9 mouse cellular contexts compared by ENCODE assay signal in the genomic region with DNA sequence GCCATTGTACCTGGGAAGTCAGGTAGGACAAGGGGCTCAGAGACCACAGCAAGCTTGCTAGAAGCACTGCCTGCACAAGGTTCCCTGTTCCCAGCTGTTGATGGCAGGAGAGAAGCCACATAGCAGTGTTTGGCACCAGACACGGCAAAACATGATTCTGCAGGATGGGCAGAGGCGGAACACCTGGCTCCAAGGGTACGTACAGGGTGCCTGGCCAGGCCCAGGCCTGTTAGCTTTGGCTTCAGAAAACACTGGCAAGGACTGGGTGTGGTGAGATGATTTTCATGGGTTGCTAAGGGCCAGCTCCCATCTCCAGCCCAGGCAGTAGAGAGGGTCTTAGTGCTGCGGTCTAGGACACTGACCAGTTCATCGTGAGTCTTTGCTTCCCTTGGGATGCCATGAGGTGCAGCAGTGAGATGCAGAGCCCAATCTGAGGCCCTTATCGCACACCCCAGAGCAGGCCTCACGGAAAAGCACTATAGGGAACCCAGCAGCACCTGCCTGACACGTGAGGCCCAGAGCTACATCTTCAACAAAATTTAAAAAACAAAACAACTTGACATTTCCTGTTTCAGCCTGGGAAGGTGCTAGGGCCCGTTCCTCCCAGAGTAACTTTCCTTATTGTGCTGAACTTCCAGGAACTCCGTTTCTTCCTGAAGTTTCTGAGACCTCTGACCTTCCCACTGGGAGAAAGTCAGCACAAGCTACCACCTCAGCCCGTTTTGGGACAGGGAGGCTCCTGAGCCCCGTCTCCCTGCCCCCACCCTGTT. TPM values are rescaled to one million over a fixed set of nuclear protein-coding genes. Genes with fewer than 3 reads are reported as not detected.
DNase-seq lines count a peak whose midpoint lies in the region; ATAC-seq lines count a peak whose summit lies in the region.
"Had no signal": no experiment of that assay in that cellular context is flagged by ENCODE, and none has a peak within 500 bp of the region (broad histone marks: within the 10 kb centered on the region; RNA-seq: fewer than 3 reads in every experiment).

No protein-coding gene starts in this region.

- 62% methylated on average over 12 of the region's 12 CpGs for WGBS in kidney, embryonic 16.5 days
- 47% methylated on average over 12 of the region's 12 CpGs for WGBS in liver, embryonic 12.5 days (ENCODE audit: insufficient replicate concordance)

- no peak overlapping the region for H3K4me3 ChIP-seq in kidney, embryonic 16.5 days (ENCODE audit: low read length)
- no peak overlapping the region for H3K4me3 ChIP-seq in brown adipose tissue, adult 24 weeks (ENCODE audit: insufficient read depth, low read depth, low read length)
- H3K4me3 ChIP-seq in liver, embryonic 12.5 days: no peak overlapping the region
- H3K4me3 ChIP-seq: neural tube, embryonic 12.5 days had no signal

- no peak for ATAC-seq in kidney, embryonic 16.5 days (ENCODE audit: low FRiP score, low TSS enrichment)
- peak; percentile 23; the same call in 1 of the 2 replicates for ATAC-seq in liver, embryonic 12.5 days

- DNase-seq in kidney, postnatal 25 days: no peak
- DNase-seq in ES-CJ7 (ENCODE audit: low read depth, low spot score): peak; percentile 75
- no peak for DNase-seq in embryo, embryonic 10.5 days (ENCODE audit: low spot score)
- DNase-seq in urinary bladder, postnatal 4 days (ENCODE audit: low spot score in 2 of 2): no peak

- H3K9me3 ChIP-seq in kidney, embryonic 16.5 days (ENCODE audit: low read length): no peaks in the 10 kb centered on the region
- H3K9me3 ChIP-seq in liver, embryonic 12.5 days (replicated peaks): no peaks in the 10 kb centered on the region

- H3K36me3 ChIP-seq in kidney, embryonic 16.5 days (ENCODE audit: insufficient read depth, low read length): peaks cover 30% of the 10 kb centered on the region
- H3K36me3 ChIP-seq in liver, embryonic 12.5 days: peaks cover 67% of the 10 kb centered on the region

- no peak overlapping the region for H3K4me2 ChIP-seq in kidney, embryonic 16.5 days (replicated peaks; ENCODE audit: low read depth, low read length)
- H3K4me2 ChIP-seq in liver, embryonic 12.5 days: peak overlapping the region; percentile 29; the same call in 1 of the 2 replicates

- H3K4me1 ChIP-seq in kidney, embryonic 16.5 days (ENCODE audit: insufficient read depth, low read length): peaks cover 25% of the 10 kb centered on the region
- H3K4me1 ChIP-seq in brown adipose tissue, adult 24 weeks (ENCODE audit: control insufficient read depth, insufficient read depth, insufficient read length, low read length): peaks cover 25% of the 10 kb centered on the region
- H3K4me1 ChIP-seq in liver, embryonic 12.5 days: peaks cover 77% of the 10 kb centered on the region

- H3K27me3 ChIP-seq in kidney, embryonic 16.5 days (ENCODE audit: insufficient read depth, low read length): no peaks in the 10 kb centered on the region
- 0 out of 2 replicates have a peak, but pooled peaks cover 11% of the 10 kb centered on the region for H3K27me3 ChIP-seq in liver, embryonic 12.5 days (replicated peaks)
- H3K27me3 ChIP-seq: neural tube, embryonic 12.5 days had no signal

- H3K27ac ChIP-seq in kidney, embryonic 16.5 days (ENCODE audit: low read length): peak overlapping the region; percentile 54
- H3K27ac ChIP-seq in brown adipose tissue, adult 24 weeks (replicated peaks; ENCODE audit: low read depth, low read length): peak overlapping the region; percentile 77
- H3K27ac ChIP-seq in liver, embryonic 12.5 days: peak overlapping the region; percentile 76
- H3K27ac ChIP-seq: neural tube, embryonic 12.5 days had no signal

- no peak overlapping the region; the same call in 1 of the 2 replicates for H3K9ac ChIP-seq in kidney, embryonic 16.5 days (replicated peaks; ENCODE audit: low read length)
- H3K9ac ChIP-seq in liver, embryonic 12.5 days: peak overlapping the region; percentile 19; the same call in 1 of the 2 replicates
- H3K9ac ChIP-seq: neural tube, embryonic 12.5 days had no signal

RNA-seq across cellular contexts. Expression of a gene that starts 1.5 kb away (rescaled TPM):
- polyA plus RNA-seq in kidney, embryonic 16.5 days (2015; fragmentation: Nextera tagmentation; extraction: Ambion mirVana): 291 and 312 TPM in 2 replicates
- polyA plus RNA-seq in brown adipose tissue, adult 24 weeks (2012; ENCODE audit: insufficient read depth, insufficient read length, missing spikeins): 777 and 1,675 TPM in 2 replicates
- 1,254 and 1,289 TPM in 2 replicates for polyA plus RNA-seq in liver, embryonic 12.5 days (2016; fragmentation: Nextera tagmentation; extraction: Ambion mirVana)

RNA-seq across cellular contexts. Expression of a gene that starts 8.0 kb away (rescaled TPM):
- polyA plus RNA-seq in kidney, embryonic 16.5 days (2015; fragmentation: Nextera tagmentation; extraction: Ambion mirVana): 13.4 and 16.1 TPM in 2 replicates
- 1,406 and 1,867 TPM in 2 replicates for polyA plus RNA-seq in brown adipose tissue, adult 24 weeks (2012; ENCODE audit: insufficient read depth, insufficient read length, missing spikeins)
- 190 and 197 TPM in 2 replicates for polyA plus RNA-seq in liver, embryonic 12.5 days (2016; fragmentation: Nextera tagmentation; extraction: Ambion mirVana)

RNA-seq across cellular contexts. Expression of a gene that starts 14.8 kb away (rescaled TPM):
- polyA plus RNA-seq in kidney, embryonic 16.5 days (2015; fragmentation: Nextera tagmentation; extraction: Ambion mirVana): 136 and 153 TPM in 2 replicates
- polyA plus RNA-seq in brown adipose tissue, adult 24 weeks (2012; ENCODE audit: insufficient read depth, insufficient read length, missing spikeins): 64.2 and 86.3 TPM in 2 replicates
- polyA plus RNA-seq in liver, embryonic 12.5 days (2016; fragmentation: Nextera tagmentation; extraction: Ambion mirVana): 188 and 207 TPM in 2 replicates

RNA-seq across cellular contexts. Expression of a gene that starts 19.2 kb away (rescaled TPM):
- 1.6 and 2.2 TPM in 2 replicates for polyA plus RNA-seq in kidney, embryonic 16.5 days (2015; fragmentation: Nextera tagmentation; extraction: Ambion mirVana)
- polyA plus RNA-seq in brown adipose tissue, adult 24 weeks (2012; ENCODE audit: insufficient read depth, insufficient read length, missing spikeins): not detected in 2 replicates
- polyA plus RNA-seq in liver, embryonic 12.5 days (2016; fragmentation: Nextera tagmentation; extraction: Ambion mirVana): 15.4 and 18.1 TPM in 2 replicates
- polyA plus RNA-seq: neural tube, embryonic 12.5 days had no signal

RNA-seq across cellular contexts. Expression of a gene that starts 19.3 kb away (rescaled TPM):
- polyA plus RNA-seq in kidney, embryonic 16.5 days (2015; fragmentation: Nextera tagmentation; extraction: Ambion mirVana): 1.1 TPM in 1 of 2 replicates, not detected in the other
- polyA plus RNA-seq in brown adipose tissue, adult 24 weeks (2012; ENCODE audit: insufficient read depth, insufficient read length, missing spikeins): not detected in 2 replicates
- polyA plus RNA-seq in liver, embryonic 12.5 days (2016; fragmentation: Nextera tagmentation; extraction: Ambion mirVana): 2.7 and 4.9 TPM in 2 replicates
- polyA plus RNA-seq: neural tube, embryonic 12.5 days; urinary bladder, adult 2 months had no signal

Comparison
In these comparisons a context has a peak if more than half of its experiments do, and no peak if none do; other contexts are left out.
1. RNA of a gene that starts 8.0 kb away (polyA plus RNA-seq): 1,406 to 1,867 TPM in brown adipose tissue, adult 24 weeks and 190 to 197 TPM in liver, embryonic 12.5 days; 13.4 to 16.1 TPM in kidney, embryonic 16.5 days; every median in the first group is over 10 times any median in the second.
2. Peak in every context shown above with its lines, with median percentiles within 50 percentile points of each other: H3K27ac ChIP-seq.